Mouse (Mus musculus) limb, embryonic 11.5 days (tissue): ENCODE results near the gene Olfr1155. TPM values are rescaled to one million over a fixed set of nuclear protein-coding genes. Genes with fewer than 3 reads are reported as not detected.

Experiments
- polyA plus RNA-seq: library from polyadenylated mRNA; unstranded; fragments of >200 nt; fragmentation: Nextera tagmentation; extraction: Ambion mirVana; gene quantifications from 2 replicates; pipeline ENCODE4 v1.2.1, GENCODE M21; 2014

Gene Olfr1155
- polyA plus RNA-seq, 1 experiment from 2014 or later = not detected

Other genes with a start within 250 kb of the Olfr1155 start
- gene Olfr1137, start 232.0 kb downstream of the Olfr1155 start, polyA plus RNA-seq = not detected in 2 replicates
- gene Olfr1138, start 205.2 kb downstream of the Olfr1155 start, polyA plus RNA-seq = not detected in 2 replicates
- gene Olfr1140, start 201.4 kb downstream of the Olfr1155 start, polyA plus RNA-seq = not detected in 2 replicates
- not detected in 2 replicates for gene Olfr1141, start 191.1 kb downstream of the Olfr1155 start, polyA plus RNA-seq
- not detected in 2 replicates for gene Olfr152, start 165.7 kb downstream of the Olfr1155 start, polyA plus RNA-seq
- gene Olfr1143, start 144.5 kb downstream of the Olfr1155 start, polyA plus RNA-seq = not detected in 2 replicates
- not detected in 2 replicates for gene Olfr1145, start 135.3 kb downstream of the Olfr1155 start, polyA plus RNA-seq
- gene Olfr1148, start 114.6 kb downstream of the Olfr1155 start, polyA plus RNA-seq = not detected in 2 replicates
- not detected in 2 replicates for gene Olfr1150-ps1, start 101.1 kb downstream of the Olfr1155 start, polyA plus RNA-seq
- not detected in 2 replicates for gene Olfr1151, start 89.3 kb downstream of the Olfr1155 start, polyA plus RNA-seq
- gene Olfr1152, start 78.6 kb downstream of the Olfr1155 start, polyA plus RNA-seq = not detected in 2 replicates
- gene Olfr1153, start 50.2 kb downstream of the Olfr1155 start, polyA plus RNA-seq = not detected in 2 replicates
- not detected in 2 replicates for gene Olfr1154, start 40.0 kb downstream of the Olfr1155 start, polyA plus RNA-seq
- gene Olfr1156, start 8.0 kb upstream of the Olfr1155 start, polyA plus RNA-seq = not detected in 2 replicates
- gene Olfr1157, start 23.2 kb upstream of the Olfr1155 start, polyA plus RNA-seq = not detected in 2 replicates
- not detected in 2 replicates for gene Olfr74, start 29.5 kb upstream of the Olfr1155 start, polyA plus RNA-seq
- not detected in 2 replicates for gene Olfr1158, start 45.0 kb upstream of the Olfr1155 start, polyA plus RNA-seq
- not detected in 2 replicates for gene Olfr1160, start 63.1 kb upstream of the Olfr1155 start, polyA plus RNA-seq
- not detected in 2 replicates for gene Olfr1161, start 77.6 kb upstream of the Olfr1155 start, polyA plus RNA-seq
- 0.09 TPM in 1 of 2 replicates, not detected in the other for gene Olfr73, start 92.6 kb upstream of the Olfr1155 start, polyA plus RNA-seq
- not detected in 2 replicates for gene Olfr1162, start 106.0 kb upstream of the Olfr1155 start, polyA plus RNA-seq
- gene Olfr1163, start 126.7 kb upstream of the Olfr1155 start, polyA plus RNA-seq = not detected in 2 replicates
- gene Olfr1164, start 148.8 kb upstream of the Olfr1155 start, polyA plus RNA-seq = not detected in 2 replicates
- not detected in 2 replicates for gene Olfr1166, start 183.1 kb upstream of the Olfr1155 start, polyA plus RNA-seq
- gene Olfr1167, start 210.1 kb upstream of the Olfr1155 start, polyA plus RNA-seq = not detected in 2 replicates
- gene Olfr1168, start 236.7 kb upstream of the Olfr1155 start, polyA plus RNA-seq = not detected in 2 replicates